Mouse (Mus musculus) cerebellum, adult 2 months (tissue): ENCODE measurements around the gene Atxn7l1. TPM values are rescaled to one million over a fixed set of nuclear protein-coding genes. Genes with fewer than 3 reads are reported as not detected.

Experiments
- DNase-seq, 2 experiments: peaks; one replicate each; pipeline ENCODE4 v3.0.0; 2021
- H3K27ac ChIP-seq: fragments of 200-500 bp; 2 replicates; pipeline ENCODE4 v1.5.1; 2012; ENCODE audit warnings: low read length, control low read depth, inconsistent platforms; ENCODE audit not compliant: insufficient read depth
- H3K27me3 ChIP-seq: fragments of 200-500 bp; 2 replicates; pipeline ENCODE4 v1.6.1; 2012; ENCODE audit warnings: inconsistent platforms, mild to moderate bottlenecking, low read length, moderate library complexity; ENCODE audit not compliant: control insufficient read depth, insufficient read depth
- H3K4me1 ChIP-seq: fragments of 200-500 bp; 2 replicates; pipeline ENCODE4 v1.6.1; 2011; ENCODE audit warnings: low read length; ENCODE audit not compliant: control insufficient read depth, insufficient read depth
- H3K4me3 ChIP-seq: fragments of 200-500 bp; replicated peaks from 2 replicates; pipeline ENCODE3; 2011; ENCODE audit warnings: mild to moderate bottlenecking, low read depth, low read length, control low read depth; ENCODE audit not compliant: insufficient read depth
- CTCF ChIP-seq: fragments of 200-500 bp; IDR thresholded peaks from 2 replicates; pipeline ENCODE4 v1.5.1; 2011; ENCODE audit warnings: low read depth, mild to moderate bottlenecking, control low read depth, low read length, moderate library complexity, borderline replicate concordance; ENCODE audit not compliant: insufficient read depth
- POLR2A ChIP-seq: fragments of 200-500 bp; IDR thresholded peaks from 2 replicates; pipeline ENCODE4 v1.6.1; 2011; ENCODE audit warnings: low read length, control low read depth, borderline replicate concordance; ENCODE audit not compliant: insufficient read depth
- WGBS: fragments of 180-500 bp; shearing (Covaris S2); methylation state at CpG from one replicate; pipeline ENCODE4 v1.1.7; 2018; 5-methylcytosine and 5-hydroxymethylcytosine counted together
- polyA plus RNA-seq: library from polyadenylated mRNA; depleted of rRNA; stranded (reverse); fragments of >200 nt; gene quantifications from 2 replicates; pipeline ENCODE4 v1.2.3, GENCODE M21; 2012; rRNA removed

The Atxn7l1 gene
- 38.7 and 40.9 TPM in 2 replicates for polyA plus RNA-seq

DNA sequence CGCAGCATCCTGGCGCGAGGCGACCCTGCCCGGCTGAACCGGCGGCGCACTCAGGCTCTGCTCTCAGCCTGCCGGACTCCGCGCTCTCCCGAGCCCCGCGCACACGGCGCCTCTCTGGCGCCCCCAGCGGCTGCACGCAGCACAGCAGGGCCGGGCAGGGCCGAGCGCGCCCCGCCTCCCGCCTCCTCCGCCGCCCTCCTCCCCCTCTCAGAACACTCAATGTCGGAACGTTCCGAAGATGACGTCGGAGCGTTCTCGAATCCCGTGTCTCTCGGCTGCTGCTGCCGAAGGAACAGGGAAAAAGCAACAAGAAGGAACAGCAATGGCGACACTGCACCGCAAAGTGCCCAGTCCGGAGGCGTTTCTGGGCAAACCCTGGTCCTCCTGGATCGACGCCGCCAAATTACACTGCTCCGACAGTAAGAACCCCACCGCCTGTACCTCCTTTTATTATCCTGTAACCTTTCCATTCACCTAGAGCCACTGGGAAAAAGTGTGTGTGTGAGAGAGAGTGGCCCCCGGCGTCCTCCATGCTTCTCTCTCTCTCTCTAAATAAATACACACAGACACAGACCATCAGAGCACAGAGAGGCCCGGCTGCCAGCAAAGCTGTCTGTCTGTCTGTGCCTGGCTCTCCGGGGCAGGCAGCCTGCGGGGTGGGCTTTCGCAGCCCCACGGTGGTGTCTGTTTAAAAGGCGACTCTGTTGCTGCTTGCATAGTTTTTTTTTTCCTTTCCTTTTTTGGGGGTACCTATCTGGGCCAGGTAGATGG, at the start of gene Atxn7l1:
Atxn7l1 (plus strand) TSS at position 197 of the 771 bp plus-strand sequence.
- peak; percentile 94 for DNase-seq
- Histone ChIP-seq H3K27me3 (no peaks in the 10 kb centered on the region), H3K27ac (peak within 1 kb of the TSS; percentile 44), H3K4me3 (peak within 1 kb of the TSS; percentile 63), H3K4me1 (peaks cover 9% of the 10 kb centered on the region)
- WGBS = under 1% methylated on average over 54 of the region's 54 CpGs
- TF ChIP-seq CTCF = peak; percentile 70
- TF ChIP-seq POLR2A = peak; percentile 84

DNA sequence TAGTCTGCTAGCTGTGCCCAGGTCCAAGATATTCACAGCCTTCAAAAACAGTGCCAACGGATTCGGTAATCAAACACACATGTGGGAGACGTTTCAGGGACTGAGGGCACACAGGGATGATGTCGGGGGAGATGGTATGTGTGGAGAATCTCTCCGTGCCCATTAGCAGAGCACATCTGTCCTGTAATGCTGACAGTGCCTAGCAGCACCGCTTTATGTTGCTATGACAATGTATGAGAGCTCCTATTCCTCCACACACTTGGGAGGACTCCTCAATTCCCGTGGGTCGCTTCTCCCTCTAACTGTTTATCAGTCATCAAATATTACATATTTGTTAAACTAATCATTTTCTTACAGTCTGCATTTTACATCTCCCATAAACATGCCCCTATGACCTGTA, 45.9 kb upstream of the Atxn7l1 start:
- Histone ChIP-seq H3K27ac (no peak overlapping the region), H3K4me1 (no peaks in the 10 kb centered on the region), H3K4me3 (no peak overlapping the region), H3K27me3 (no peaks in the 10 kb centered on the region; the same call in 1 of the 2 replicates)
- no peak for TF ChIP-seq CTCF
- TF ChIP-seq POLR2A = no peak
- DNase-seq = no peak
- WGBS = 64% methylated on average over 8 of the region's 8 CpGs

DNA sequence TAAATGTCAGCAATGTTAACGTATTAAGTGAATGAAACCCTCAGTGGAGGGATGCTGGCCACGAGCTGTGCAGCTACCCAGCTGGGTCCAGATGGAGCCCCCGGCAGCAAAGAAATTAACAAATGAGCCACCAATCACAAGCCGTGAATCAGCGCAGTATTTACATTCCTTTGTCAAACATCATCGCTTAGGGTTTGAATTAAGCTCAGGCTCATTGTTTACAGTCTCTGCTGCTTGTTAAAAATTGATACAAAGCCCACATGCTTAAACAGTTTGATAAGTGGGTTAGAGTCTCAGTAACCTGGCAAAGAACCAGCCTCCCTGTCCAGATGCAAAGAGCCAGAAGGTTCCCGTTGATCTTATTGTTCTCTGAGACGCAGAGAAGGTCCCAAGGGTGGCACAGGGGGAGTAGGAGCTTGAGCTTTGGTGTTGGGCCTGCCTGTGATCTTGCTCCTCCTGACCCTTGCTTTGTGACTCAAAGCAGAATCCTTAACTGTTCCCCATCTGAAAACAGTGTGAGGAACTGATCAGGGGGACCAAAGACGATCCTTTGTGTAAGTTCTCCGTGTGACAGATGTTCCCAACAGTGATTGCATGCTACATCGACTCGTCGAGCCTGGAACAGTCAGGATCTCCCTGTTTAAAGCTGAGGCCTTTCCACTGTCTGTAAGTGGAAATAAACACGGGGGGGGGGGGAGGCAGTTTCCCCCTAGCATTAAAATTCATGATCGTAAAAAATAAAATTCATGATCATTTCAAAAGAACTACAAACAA, 45.0 kb upstream of the Atxn7l1 start:
- Histone ChIP-seq H3K4me3 (no peak overlapping the region), H3K4me1 (no peaks in the 10 kb centered on the region), H3K27ac (no peak overlapping the region), H3K27me3 (no peaks in the 10 kb centered on the region; the same call in 1 of the 2 replicates)
- 31% methylated on average over 15 of the region's 15 CpGs for WGBS
- DNase-seq = no peak
- no peak for TF ChIP-seq CTCF
- TF ChIP-seq POLR2A = no peak

GRCm38 (mm10) chr12:33105724-33106123, 41.8 kb upstream of the Atxn7l1 start:
- H3K4me3 ChIP-seq = no peak overlapping the region
- DNase-seq = no peak
- no peaks in the 10 kb centered on the region; the same call in 1 of the 2 replicates for H3K27me3 ChIP-seq
- no peak for TF ChIP-seq POLR2A
- TF ChIP-seq CTCF = no peak
- H3K27ac ChIP-seq = no peak overlapping the region
- no peaks in the 10 kb centered on the region for H3K4me1 ChIP-seq
- WGBS = 36% methylated on average over 4 of the region's 4 CpGs

- no peak overlapping the region for H3K4me3 ChIP-seq
- H3K27ac ChIP-seq = no peak overlapping the region
- WGBS = 76% methylated on average over 10 of the region's 10 CpGs
- DNase-seq = no peak
- TF ChIP-seq CTCF = no peak
- TF ChIP-seq POLR2A = no peak
- H3K27me3 ChIP-seq = no peaks in the 10 kb centered on the region; the same call in 1 of the 2 replicates
- no peaks in the 10 kb centered on the region for H3K4me1 ChIP-seq
Measured at GRCm38 (mm10) chr12:33106438-33107167, 40.9 kb upstream of the Atxn7l1 start.

GRCm38 (mm10) chr12:33109531-33109930, 38.0 kb upstream of the Atxn7l1 start:
- peak; percentile 52 for TF ChIP-seq CTCF
- TF ChIP-seq POLR2A = no peak
- peak in 1 of 2 experiments; percentile 13 for DNase-seq
- no peaks in the 10 kb centered on the region for H3K4me1 ChIP-seq
- no peak overlapping the region for H3K27ac ChIP-seq
- no peaks in the 10 kb centered on the region; the same call in 1 of the 2 replicates for H3K27me3 ChIP-seq
- no peak overlapping the region for H3K4me3 ChIP-seq

DNA sequence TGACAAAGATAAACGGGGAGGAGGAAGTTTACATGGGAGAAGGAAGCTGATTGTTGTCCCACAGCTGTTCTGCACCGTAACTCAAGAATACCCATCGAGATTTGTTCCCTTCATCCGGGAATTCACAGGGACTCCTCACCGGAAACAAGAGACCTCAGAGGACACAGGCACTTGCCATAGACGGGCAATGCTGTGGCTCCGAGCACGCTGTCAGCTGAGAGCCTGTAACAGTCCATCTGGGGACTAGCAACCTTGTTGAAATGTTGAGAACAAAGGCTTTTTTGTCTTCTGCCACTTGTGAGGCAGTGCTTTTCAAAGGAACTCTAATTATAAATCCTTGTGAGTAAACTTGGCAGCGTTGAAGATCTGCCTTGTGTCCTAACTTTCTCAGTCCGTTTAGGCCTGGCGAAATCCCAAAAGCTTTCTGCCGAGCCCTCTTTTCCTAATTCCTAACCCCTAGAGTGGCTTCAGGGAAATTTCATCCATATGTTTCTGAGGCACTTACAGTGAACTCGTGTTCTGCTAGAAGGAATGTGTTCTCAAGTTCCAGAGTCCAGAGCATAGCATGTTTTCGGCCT, 36.5 kb upstream of the Atxn7l1 start:
- H3K27ac ChIP-seq = no peak overlapping the region
- WGBS = 14% methylated on average over 14 of the region's 14 CpGs
- no peaks in the 10 kb centered on the region for H3K4me1 ChIP-seq
- peak in 1 of 2 experiments; percentile 22 for DNase-seq
- H3K27me3 ChIP-seq = no peaks in the 10 kb centered on the region
- TF ChIP-seq POLR2A (no peak), CTCF (no peak)
- no peak overlapping the region for H3K4me3 ChIP-seq
